Mouse (Mus musculus): ENCODE measurements around the gene Ctps2.

Gene Ctps2

GRCm38 (mm10) chrX:162900938-162901337 lies at the start of gene Ctps2:
Ctps2 (plus strand) TSS chrX:162901238.
- DNase-seq, result no peak

- no peak for DNase-seq
These were observed 32.6 kb upstream of the Ctps2 start for GRCm38 (mm10) chrX:162868294-162868965.

GRCm38 (mm10) chrX:162871734-162872517 lies 29.1 kb upstream of the Ctps2 start:
- peak in 1 of 2 experiments; percentile 14 for DNase-seq

DNA sequence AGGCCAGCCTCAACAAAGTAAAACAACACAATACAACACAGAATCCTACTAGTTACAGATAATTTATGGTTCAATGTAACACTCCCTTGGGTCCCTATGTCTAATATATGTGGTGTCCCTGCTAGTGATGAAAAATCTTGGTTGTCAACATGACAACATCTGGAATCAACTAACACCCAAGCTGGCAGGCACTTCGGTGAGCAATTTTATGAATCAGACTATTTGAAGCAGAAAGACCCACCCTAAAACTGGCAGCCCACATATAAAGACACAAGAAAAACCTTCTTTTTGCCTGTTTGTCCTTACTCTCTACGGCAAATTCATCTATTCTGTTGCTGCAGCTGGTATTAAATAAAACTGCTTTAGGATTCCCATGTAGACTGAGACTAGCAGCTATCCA lies 27.3 kb upstream of the Ctps2 start:
- no peak for DNase-seq

GRCm38 (mm10) chrX:162878236-162878635 lies 22.8 kb upstream of the Ctps2 start:
- no peak for DNase-seq

GRCm38 (mm10) chrX:162887931-162888511 lies 13.0 kb upstream of the Ctps2 start, which contains the start of gene Syap1:
Syap1 (minus strand) TSS chrX:162888447.
- DNase-seq, result peak; percentile 80

- peak; percentile 2 to 14 for DNase-seq
These were observed 12.3 kb upstream of the Ctps2 start for GRCm38 (mm10) chrX:162888575-162889223.

- peak; percentile 42 to 53 for DNase-seq
These were observed 467 bp downstream of the Ctps2 start for GRCm38 (mm10) chrX:162901371-162902039.

DNA sequence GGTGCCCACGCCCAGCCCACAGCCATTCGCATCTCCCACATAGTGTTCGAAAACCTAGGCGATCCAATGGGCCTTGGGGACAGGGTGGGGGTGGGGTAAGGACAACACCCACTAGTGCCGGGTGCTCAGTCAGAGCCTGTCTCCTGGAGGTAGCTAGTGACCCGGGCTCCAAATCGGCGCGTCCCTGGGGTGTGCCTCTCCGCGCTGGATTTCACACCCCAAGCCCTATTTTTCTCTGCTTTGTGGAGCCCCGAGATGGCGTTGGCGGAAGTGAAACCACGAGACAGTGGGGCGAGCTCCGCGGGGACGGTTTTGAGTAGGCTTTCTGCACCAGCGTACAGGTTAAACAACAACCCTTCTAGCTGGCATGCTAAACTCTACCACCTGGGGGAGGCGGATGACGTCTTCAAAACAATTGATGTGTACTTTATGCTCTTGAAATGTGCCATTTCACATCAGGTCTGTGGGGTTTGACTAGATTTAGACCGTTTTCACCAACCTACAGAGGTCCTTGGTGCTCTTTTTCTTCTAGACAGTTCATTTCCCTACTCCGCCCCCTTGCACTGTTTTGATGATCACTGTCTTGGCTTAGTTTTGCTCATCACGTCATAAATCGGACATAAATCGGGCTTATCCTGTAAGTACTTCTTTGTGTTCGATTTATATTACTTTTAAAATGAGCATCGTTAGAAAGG lies 1.1 kb downstream of the Ctps2 start:
- DNase-seq, result peak; percentile 68 to 79

DNA sequence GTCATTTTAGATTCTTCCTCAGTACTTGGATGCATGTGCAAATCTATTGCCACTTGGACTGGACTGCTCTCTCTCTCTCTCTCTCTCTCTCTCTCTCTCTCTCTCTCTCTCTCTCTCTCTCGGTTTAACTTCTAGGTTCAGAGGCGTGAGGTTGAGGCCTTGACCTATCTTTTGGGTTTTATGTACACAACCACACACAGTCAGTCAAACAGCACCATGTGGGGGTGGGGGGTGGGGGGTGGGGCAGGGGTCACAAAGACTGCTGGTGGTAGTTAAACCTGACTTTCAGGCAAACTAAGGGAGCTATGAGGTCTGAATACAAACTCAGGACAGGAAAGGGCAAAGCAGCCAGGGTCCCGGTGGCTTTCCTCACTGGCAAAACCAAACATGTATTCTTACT lies 6.5 kb downstream of the Ctps2 start:
- no peak for DNase-seq

DNA sequence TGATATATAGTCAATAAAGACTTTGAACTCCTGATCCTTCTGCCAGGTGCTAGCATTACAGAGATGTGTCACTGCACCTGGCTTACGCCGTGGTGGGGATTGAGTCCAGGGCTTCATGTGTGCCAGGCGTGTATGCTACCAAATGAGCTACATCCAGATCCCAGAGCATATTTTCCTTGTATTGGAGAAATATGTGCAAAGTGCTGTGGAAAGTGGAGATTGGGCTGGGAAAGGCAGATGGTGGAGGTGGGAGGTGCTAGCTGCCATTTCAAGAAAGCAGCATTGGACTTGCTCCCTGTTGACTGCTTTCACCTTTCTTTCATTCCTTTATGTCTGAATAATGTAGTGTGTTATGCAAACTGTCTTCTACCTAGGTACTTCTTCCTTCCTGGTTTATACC lies 12.6 kb downstream of the Ctps2 start:
- DNase-seq, result no peak

DNA sequence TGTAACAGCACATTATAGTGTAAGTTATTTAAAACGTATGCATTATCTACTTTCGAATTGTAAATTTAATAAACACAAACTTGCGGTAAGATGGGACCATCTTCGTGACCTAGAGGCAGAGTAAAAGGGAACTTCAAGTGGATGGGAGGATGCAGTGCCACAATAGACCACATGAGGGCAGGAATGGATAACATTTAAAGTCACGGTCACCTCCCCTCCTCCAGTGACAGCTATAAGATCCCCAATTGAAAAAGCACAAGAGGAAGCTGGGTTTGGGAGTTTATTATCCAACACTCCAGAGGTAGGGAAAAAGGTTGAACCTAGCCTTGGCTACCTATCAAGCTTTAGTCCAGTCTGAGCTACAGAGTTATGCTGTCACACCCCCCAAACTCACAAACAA lies 14.7 kb downstream of the Ctps2 start:
- DNase-seq, result peak; percentile 33 to 49

DNA sequence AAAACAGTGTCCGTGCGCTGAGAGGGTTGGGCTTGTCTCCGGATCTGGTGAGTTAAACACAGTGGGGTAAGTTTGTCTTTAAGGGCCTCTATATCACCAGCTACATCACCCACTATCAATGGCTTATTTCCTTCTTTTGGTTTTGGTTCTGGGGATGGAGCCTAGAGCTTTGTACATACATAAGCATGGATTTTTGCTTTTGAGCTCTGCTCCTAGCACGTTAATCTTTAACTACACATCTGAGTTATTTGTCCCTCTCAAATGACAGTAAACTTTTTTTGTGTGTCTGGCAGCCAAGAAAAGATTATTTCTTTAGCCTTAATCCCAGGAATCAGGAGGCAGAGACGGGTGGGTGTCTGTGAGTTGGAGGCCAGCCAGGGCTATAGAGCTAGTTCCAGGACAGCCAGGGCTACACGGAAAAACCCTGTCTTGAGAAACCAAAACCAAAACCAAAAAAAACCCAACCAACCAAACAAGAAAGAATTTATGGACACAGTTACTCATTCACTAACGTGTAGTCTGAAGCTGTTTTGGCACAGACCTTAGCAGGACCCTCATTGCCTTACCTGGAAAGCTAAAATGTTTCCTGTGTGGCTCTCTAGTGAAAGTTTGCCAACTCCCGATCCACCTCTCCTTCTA lies 20.6 kb downstream of the Ctps2 start:
- DNase-seq, result no peak

GRCm38 (mm10) chrX:162931467-162931866 lies 30.4 kb downstream of the Ctps2 start:
- DNase-seq, result no peak

DNA sequence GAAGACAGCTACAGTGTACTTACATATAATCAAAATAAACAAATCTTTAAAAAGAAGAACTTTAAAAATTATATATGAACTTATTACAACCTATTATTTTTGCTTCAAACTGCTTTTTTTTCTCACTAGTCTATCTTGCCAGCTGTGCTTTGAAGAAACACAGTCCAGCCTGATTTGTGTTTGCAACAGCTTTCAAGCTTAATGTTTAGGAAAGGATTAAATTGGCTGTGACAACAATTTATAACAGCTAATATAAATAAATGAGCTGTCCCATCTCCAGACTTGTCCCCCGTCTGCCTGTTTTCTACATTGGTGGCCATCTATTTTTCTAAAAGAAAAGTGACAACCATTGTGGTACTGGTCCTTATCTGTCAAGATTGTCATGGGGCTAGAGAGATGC lies 41.0 kb downstream of the Ctps2 start:
- DNase-seq, result no peak

DNA sequence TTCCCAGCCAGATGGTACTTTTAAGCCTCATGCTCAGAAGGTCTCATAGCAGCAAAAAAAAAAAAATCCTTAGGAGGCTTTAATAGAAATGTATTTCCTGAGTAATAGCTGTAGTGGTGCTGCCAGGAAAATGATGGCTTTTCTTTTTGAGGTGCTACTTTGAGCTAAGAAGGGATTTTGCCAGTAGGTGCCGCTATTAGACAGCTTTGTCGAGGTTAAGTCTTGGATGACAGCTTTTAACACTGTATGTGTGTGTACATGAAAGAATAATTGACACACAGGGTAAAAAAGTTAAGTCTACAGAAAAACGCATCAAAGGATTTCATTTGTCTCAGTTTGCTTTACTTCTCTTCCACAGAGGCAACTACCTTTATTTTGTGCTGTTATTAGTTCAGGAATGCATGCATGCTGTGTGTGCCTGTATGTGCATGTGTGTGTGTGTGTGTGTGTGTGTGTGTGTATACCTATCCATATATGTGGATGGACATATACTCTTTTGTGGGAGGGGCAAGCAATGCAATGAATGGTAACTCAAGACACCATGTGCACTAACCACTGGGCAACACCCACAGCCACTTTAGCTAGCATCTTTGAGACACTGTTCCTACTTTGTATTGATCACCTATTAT lies 48.9 kb downstream of the Ctps2 start:
- peak in 1 of 2 experiments; percentile 1 for DNase-seq

DNA sequence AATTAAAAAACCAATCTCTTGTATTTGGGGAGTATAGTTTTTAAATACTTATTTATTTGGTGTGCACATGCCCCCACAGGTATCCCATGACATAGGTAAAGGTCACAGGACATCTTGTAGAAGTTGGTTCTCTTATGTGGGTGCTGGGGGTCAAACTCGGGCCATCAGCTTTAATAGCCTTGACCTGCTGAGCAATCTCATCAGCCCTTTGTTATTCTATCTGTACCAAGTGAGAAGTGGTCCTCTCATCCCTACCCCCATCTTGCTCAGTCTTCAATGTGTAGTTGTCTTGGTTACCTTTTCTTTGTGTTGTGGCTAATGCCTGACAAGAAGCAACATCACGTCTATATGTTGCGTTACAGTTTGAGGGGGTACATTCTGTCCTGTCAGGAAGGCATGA lies 56.9 kb downstream of the Ctps2 start:
- no peak for DNase-seq

- DNase-seq, result no peak
These were observed 62.8 kb downstream of the Ctps2 start for GRCm38 (mm10) chrX:162963840-162964239.

DNA sequence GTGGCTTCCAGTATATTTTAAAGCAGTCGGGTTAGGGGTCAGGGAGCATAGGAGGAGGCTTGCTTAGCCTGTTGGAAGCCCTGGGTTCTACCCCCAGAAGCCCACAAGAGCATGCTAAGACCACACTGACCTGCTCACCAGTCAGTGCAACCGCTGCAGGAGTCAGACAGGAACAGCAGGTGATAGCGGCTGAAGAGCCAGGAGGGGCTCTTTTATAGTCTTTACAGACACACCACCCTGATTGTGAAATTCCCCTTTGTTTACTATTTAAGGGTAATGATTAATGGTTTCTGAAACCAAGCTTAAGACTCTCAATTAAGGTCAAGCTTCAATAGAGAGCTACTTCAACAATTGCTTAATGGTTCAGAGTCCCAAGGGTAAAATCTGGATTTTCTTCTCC lies 63.3 kb downstream of the Ctps2 start, which contains the start of gene S100g:
S100g (minus strand) TSS at position 217 of the 400 bp plus-strand sequence.
- DNase-seq, result no peak

DNA sequence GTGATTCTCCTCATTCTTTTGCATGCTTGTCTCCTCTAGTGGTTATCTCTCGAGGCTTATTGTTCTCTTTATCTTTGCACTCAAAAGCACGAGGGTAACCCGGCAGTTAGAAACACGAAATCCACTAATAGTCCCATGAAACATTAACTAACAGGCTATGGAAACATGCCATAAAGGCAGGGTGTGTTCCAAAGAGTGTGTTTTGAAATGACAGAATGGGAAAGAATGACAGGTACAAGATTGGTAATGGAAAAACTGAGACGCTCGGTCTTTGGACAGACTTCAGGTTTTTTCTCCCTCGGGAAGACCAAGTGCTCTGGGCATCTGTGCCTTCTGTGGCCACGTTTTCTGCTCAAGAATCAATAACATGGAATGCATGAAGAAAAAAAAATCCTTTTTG lies 66.4 kb downstream of the Ctps2 start:
- DNase-seq, result no peak

- DNase-seq, result no peak
These were observed 75.2 kb downstream of the Ctps2 start for GRCm38 (mm10) chrX:162976194-162976593.
